Mouse (Mus musculus) induced T-regulatory cell, adult 2 months (primary cell): ENCODE results near the gene Phxr2.

Experiments used
- DNase-seq: peaks from one replicate; pipeline ENCODE4 v3.0.0-alpha.2; 2012; ENCODE audit warnings: low read depth

The Phxr2 gene

GRCm38 (mm10) chr10:99132595-99133272 is 6.6 kb upstream of the Phxr2 start:
- DNase-seq: no peak

GRCm38 (mm10) chr10:99132189-99132588 is 6.1 kb upstream of the Phxr2 start:
- no peak for DNase-seq

DNA sequence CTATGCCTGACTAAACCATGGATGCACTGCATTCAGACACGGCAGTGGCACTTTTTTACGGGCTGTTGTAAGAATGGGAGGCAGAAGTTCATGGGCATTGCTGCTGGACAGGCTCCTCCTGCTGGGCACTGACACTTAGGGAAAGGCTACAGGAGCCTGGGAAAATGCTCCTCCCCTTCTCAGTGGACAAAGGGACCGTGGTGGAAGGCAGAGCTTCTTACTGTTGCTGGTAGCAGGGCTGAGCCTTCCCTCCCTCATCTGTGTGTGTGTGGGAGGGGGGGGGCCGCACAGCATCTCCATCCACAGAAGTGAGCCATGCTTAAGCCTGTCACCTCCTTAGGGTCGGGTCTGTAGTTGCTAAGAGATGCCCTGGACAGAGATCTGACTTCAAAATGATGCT is 5.2 kb upstream of the Phxr2 start:
- no peak for DNase-seq

DNA sequence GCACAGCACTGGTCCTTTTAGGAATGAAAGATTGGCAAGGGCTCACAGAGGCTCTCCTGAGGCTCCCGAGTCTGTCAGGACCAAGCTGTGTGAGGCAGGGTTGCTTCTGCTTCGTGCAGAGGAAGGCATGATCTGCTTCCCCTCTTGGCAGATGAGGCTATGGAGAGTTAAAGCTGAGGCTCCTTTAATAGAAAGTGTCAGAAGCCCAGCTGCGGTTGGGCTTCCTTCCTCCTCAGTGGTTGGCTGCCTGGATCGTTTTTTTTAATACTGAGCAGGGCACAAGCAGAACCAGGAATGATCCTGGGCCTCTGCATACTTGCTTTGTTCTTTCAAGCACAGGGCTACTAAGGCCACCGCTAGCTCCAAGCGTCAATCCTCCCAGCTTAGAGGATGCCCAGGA is 4.5 kb upstream of the Phxr2 start:
- no peak for DNase-seq

GRCm38 (mm10) chr10:99127691-99128261 is 1.7 kb upstream of the Phxr2 start:
- DNase-seq: peak; percentile 65

GRCm38 (mm10) chr10:99126954-99127353 is 829 bp upstream of the Phxr2 start:
- peak; percentile 71 for DNase-seq

DNA sequence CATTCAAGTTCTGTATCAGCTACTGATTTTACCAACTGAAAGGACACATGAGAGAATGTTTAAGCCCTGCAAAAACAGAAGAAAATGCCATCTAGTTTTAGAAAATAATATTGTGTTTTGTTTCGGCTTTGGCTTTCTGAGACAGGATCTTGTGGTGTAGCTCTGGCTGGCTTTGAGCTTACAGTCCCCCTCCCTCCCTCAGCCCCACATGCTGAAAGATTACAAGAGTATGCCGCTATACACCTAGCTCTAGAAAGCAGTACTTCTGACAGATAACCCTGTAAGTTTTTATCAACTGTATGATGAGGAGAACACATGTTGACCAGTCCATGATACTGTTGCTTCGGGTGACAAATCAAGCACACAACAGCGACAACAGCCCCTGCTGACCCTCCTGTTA is 6.7 kb downstream of the Phxr2 start:
- no peak for DNase-seq

DNA sequence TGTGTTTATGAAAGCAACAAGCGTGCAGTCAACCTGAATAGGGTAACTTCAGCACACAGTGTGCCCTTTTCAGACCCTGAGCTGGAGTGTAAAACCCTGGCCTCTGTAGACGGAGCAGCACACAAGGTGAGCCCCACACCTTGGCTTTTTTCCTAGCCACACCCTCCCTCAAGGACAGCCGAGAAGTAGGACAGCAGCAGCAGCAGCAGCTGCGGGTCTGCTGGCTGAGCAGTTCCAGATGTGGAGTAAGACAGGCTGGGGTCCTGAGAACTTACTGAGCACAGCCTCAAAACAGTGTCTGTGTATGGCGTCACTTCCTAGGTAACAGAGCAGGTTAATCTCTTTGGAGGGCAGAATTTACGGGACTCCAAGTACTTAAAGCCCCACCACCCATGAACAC is 7.4 kb downstream of the Phxr2 start:
- DNase-seq: no peak

DNA sequence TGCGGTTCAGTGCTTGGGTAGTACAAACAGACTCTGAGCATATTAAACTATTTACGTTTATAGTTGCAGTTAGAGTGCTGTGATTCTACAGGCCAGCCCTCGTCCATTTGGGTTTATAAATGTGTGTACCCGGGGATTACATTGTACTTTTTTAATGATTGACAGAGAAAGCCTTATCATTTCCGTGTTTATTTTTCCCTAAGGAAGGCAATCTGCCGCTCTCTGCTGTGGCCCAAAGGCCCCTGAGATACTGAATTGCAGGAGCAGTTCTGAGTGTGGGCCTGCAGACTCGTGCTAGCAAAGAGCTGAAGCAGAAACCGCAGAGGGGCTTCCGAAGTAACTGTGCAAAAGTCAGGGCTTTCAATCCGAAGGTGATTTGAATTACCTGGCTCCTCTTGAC is 8.2 kb downstream of the Phxr2 start:
- DNase-seq: no peak

- peak; percentile 52 for DNase-seq
Observed at GRCm38 (mm10) chr10:99116650-99117615, 9.2 kb downstream of the Phxr2 start.

- no peak for DNase-seq
Observed at GRCm38 (mm10) chr10:99116237-99116632, 9.9 kb downstream of the Phxr2 start.

DNA sequence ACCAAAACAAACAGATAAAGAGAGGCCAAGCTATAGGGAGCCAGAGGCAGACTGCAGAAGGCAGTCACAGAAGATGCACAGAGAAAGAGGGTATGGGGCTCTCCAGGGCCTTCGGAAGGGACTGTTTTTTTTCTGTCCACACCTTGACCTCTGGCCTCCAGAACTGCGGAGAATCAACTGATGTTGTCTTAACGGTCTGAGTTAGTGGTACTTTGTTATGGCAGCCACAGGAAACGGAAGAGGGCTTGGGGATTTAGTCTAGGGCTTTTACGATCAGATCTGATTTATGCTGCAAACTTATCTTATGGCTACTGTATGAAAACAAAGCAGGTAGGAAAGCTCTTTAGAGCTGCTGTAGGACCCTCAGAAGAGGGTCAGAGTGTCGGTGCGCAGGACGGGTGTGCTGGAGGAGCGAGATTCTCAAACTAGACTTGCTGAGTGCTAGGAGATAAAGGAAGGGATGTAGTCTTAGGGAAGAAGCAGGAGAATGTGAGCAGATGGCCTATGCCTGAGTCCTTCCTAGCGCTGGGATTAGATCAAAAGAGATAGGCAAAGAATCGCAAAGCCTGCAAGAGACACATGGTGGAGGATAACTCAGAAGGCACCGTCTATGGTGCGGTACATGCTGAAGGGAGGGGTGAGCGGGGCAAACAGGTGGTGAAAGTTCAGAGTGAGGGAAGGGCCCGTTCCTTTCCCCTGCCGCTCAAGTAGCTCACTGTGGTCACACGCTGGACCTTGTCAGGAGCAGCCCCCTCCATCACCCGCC is 10.5 kb downstream of the Phxr2 start:
- peak; percentile 44 for DNase-seq

GRCm38 (mm10) chr10:99114295-99114694 is 11.8 kb downstream of the Phxr2 start:
- DNase-seq: no peak

DNA sequence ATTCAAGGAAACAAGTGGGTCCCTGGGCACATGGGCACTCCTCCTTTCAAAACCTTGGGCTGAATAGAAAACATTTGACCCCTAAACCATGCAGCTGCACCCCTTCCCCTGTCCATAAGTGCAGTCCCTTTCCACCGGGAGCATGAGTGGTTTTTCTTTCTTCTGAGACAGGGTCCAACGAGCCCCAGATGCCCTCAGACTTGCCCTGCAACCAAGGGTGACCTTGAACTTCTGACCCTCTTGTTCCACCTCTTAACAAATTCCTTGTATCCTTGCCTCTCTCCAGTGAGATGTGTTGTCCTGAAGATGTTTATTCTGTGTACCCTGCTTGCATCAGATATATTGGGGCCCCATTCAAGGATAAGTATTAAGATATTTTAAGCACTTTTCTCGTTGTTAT is 12.6 kb downstream of the Phxr2 start:
- DNase-seq: no peak

- DNase-seq: no peak
Observed at GRCm38 (mm10) chr10:99108431-99108982, 17.6 kb downstream of the Phxr2 start.

DNA sequence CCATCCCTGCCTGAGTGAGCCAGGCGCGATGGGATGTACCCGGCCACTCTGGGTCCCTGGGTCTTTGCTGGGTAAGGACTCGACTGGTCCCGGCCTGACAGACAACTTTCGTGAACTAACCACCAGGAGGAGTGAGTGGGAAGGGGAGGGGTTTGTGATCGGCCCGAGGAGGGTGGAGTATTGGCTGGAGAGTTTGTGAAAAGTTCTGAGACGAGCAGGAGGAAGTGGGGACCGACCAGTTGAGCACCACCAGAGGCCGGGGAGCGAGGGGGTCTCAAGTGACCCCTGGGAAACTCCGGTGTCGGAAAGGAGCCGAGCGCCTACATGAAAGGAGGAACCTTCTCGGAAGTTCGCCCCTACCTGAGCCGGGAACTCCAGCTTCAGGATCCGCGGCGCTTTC is 18.2 kb downstream of the Phxr2 start, which contains the start of gene Galnt4:
Gene Galnt4, plus strand, starts transcription at position 196 of the 400 bp plus-strand sequence.
- DNase-seq: peak; percentile 93

DNA sequence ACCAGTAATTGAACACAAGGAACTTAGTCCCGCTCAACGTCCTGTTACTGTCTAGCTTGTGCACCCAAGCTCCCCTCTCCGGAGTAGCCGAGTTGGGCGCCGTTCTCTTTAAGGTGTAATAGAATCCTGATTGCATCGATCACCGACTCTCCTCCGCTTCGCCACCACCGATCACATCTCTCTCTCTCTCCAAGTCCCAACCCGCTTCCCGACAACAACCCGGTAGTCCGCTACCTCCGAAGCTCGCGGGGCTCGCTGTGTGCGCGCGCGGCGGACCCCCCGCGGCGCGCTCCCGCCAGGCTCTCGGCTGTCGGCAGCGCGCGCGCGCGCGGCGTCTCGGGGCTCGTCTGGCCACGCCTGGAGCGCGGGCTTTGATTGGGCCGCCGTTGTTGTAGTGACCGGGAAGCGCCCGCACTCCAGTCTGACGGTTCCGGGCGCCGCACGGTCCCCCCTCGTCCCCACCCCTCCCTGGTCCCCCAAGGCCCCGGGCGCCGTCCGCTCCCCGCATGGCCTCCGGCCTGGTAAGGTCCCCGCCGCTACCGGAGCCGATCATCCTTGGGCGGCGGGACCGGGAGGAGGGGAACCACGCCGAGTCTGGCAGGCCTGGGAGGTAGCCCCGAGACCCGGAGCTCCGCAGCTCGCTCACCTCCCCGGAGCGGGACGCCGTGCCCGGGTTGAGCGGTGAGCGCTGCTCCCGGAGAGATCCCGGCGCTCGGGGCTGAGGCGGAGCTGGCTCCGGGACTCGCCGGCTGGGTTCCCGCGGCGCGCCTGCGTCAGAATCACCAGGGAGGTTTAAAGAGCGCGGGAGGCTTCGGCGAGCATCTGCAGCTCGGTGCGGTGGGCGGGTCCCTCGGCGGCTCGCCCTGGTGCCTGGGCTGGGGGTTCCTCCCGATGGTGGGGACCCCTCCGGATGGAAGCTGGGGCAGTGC is 19.2 kb downstream of the Phxr2 start, which contains the start of gene Poc1b:
Gene Poc1b, plus strand, starts transcription at position 334 of the 929 bp plus-strand sequence.
- peak; percentile 90 for DNase-seq

DNA sequence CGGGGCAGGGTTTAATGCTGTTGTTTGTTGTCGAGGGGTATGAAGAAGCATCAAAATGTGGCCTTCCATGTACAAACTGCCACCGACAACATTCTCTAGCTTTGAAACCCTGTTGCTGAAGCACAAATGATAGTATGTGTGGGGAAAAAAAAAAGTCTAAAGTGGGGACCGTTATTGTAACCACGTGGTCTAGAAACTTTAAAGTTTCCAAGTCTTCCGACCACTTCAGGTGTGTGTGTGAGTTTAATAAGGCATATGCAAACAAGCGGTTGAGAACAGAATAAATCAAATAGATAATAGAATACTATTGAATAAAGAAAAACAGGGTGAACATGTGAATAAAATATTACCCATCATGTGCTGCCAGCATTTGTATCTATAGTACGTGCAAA is 19.8 kb downstream of the Phxr2 start:
- no peak for DNase-seq

DNA sequence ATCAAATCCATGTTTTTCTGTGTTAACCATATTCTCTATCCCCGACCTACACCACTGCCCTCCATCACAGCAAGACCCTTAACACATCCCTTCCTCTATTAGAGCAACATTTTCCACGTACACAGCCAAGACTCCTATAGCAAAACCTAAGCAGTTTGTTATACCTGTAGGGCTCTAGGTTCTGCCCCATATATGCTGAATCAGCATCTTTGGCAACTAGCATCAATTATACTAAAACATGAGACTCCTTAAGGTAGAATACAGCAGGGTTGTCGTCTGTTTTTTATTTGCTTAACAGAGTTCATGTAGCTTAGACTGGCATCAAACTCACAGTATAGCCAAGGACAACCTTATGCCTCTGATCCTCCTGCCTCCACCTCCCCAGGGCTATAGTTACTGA is 20.6 kb downstream of the Phxr2 start:
- no peak for DNase-seq

DNA sequence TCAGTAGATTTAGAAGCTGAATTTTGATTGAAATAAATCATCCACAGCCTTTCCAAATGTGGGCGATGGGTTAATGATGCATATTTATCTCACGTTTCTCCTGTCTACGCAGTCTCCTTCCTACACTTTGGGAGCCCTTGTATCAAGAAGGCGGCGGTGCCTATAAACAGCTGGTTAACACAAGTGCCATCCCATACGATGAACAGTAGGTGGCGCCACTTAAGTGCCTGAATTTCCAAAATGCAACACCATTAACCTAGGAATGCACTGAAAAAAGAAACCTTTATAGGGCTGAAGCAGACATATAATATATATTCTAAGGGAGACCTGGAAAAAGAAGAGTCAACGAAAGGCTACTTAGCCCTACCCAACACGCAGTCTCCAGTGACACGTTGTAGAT is 28.8 kb downstream of the Phxr2 start:
- DNase-seq: peak; percentile 77

GRCm38 (mm10) chr10:99095114-99095513 is 31.0 kb downstream of the Phxr2 start:
- DNase-seq: no peak
